Mouse (Mus musculus) large intestine, adult 2 months (tissue): Measurements from ENCODE around the gene Slc25a10. TPM values are rescaled to one million over a fixed set of nuclear protein-coding genes. Genes with fewer than 3 reads are reported as not detected.
A peak's percentile ranks its signal among the peaks of the same experiment; 100 is the strongest.

Source experiments
- DNase-seq: peaks from one replicate; pipeline ENCODE4 v3.0.0-alpha.2; 2012; ENCODE audit warnings: low read depth, low spot score
- WGBS: fragments of 180-500 bp; shearing (Covaris S2); methylation state at CpG from one replicate; pipeline ENCODE4 v1.1.7; 2018; 5-methylcytosine and 5-hydroxymethylcytosine counted together
- polyA plus RNA-seq: library from polyadenylated mRNA; depleted of rRNA; stranded (reverse); fragments of >200 nt; gene quantifications from 2 replicates; pipeline ENCODE4 v1.2.3, GENCODE M21; 2012

The Slc25a10 gene
- polyA plus RNA-seq, 1 experiment = 287 TPM

DNA sequence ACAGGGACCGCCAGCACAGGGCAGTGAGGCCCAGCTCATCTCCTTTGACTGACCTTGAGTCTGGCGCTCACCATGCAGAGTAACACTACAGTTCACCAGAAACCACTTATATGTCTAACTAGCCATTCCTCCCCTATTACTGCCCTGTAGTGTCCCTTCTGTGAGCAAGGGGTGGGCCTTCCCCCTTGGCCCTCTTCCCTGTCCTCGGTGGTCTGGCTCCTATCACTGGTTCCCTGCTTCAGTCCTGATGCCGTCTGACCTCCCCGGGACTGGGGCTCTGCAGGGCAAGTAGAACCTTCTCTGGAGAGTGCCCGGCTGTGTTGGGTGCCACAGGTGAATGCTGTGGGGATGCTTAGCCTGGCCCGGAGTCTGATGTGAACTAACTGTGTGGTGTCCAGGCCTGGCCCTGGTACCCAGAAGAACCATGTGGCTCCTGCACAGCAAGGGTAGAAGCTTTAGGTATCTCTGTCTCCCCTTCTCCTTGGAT is 8.1 kb upstream of the Slc25a10 start:
- 81% methylated on average over 7 of the region's 7 CpGs for WGBS

DNA sequence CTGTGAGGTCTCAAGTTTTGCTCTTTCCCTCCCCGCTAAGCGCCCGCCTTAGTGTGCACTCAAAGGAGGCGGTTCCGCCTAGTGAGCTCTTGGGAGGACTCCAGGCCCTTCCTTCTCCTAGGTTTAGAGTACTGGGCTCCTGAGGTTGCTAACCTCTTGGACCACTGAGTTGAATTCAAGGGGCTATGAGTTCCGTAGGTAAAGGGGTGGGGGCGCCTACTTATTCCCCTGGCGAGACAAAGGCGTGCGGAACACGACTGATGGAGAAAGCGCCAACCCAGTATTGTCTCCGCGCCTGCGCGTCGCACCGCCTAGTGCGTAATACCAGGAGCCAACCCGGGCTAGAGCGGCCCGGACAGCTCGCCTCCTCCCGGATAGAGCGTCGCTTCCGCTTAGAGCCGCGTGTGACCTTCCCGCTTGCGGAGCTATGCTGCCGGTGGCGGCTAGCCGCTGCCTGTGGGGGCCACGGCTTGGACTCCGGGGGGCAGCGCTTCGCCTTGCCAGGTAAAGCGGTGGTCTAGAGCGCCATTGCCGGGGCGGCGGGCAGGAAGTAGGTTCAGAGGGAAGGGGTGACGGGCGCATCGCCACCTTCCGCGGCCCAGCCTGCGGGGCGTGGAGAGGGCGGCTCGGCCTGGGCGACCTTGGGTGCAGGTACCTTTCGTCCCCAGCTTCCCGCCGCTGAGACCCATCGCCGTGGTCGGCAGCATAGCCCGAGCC is 7.2 kb upstream of the Slc25a10 start, which contains the start of gene Mrpl12:
Gene Mrpl12 (plus strand): TSS at position 349 of the 717 bp plus-strand sequence.
- WGBS = under 1% methylated on average over 60 of the region's 60 CpGs
- DNase-seq = peak; percentile 82

More for the DNA sequence above, 8.1 kb upstream of the Slc25a10 start:
- no peak for DNase-seq

DNA sequence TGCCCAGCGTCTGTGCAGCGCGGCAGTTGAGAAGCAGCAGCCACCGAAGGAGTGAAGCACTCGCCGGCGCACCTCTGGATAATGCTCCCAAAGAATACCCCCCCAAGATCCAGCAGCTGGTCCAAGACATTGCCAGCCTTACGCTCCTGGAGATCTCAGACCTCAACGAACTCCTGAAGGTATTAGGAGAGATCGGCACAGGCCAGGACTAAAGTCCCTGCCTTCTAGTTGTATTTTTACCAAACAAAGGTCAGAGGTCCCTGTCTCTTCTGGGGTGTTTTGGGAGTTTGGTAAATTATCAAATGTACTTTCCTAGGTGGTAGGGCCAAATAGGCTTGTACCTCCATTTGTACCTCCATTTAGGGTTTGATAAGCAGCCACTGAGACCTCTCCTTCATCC is 6.4 kb upstream of the Slc25a10 start:
- no peak for DNase-seq
- 5% methylated on average over 10 of the region's 10 CpGs for WGBS

DNA sequence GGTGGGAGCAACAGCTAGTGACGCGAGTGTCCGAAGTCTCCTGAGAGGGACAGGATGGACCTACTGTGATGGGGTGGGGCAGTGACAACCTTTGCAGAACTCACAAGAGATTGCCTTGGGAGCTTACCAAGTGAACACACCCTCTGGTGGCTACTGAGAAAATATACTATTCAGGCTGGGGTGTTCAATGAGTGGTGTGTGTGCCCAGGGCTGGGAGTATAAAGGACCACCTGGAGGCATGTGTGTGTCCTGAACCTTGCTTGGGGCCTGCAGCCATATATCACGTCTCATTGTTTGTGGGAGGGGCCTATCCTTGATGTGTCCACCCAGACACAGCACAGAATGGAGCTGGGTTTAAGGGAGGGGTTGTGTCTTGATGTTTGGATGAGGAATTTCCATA is 3.1 kb upstream of the Slc25a10 start:
- 39% methylated on average over 4 of the region's 4 CpGs for WGBS
- no peak for DNase-seq

DNA sequence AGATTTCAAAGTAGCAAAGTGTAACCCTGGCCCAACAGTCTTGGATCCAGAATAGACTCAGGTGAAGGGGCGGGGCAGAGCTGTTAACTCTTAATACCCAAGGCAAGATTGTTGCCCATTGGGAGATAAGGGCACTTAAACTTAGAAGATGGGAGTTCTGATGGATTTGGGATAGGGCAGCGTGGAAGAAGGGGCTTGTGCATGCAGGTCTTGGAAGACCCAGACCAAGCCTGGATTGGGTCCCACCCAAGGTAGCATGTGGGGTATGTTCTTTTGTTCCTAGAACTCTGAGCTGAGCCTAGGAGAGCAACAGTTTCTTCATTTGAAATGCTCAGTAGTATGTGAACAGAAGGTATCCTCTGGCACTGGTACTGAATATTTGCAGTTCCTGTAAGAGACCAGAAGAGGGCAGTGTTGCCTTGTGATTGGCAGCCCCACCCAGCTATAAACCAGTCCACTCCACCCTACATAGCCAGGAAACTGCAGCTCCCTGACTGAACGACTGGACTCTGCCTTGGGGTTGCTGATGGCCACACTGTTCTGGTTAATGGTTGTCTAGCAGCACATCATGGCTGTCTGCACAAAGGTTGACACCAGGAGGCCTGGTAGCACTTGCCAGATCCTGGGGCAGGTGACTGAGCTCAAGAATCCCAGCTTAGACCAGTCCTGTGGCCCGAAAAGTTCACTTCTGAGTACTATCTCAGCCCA is 2.4 kb upstream of the Slc25a10 start:
- peak; percentile 94 for DNase-seq
- WGBS = 36% methylated on average over 4 of the region's 4 CpGs

DNA sequence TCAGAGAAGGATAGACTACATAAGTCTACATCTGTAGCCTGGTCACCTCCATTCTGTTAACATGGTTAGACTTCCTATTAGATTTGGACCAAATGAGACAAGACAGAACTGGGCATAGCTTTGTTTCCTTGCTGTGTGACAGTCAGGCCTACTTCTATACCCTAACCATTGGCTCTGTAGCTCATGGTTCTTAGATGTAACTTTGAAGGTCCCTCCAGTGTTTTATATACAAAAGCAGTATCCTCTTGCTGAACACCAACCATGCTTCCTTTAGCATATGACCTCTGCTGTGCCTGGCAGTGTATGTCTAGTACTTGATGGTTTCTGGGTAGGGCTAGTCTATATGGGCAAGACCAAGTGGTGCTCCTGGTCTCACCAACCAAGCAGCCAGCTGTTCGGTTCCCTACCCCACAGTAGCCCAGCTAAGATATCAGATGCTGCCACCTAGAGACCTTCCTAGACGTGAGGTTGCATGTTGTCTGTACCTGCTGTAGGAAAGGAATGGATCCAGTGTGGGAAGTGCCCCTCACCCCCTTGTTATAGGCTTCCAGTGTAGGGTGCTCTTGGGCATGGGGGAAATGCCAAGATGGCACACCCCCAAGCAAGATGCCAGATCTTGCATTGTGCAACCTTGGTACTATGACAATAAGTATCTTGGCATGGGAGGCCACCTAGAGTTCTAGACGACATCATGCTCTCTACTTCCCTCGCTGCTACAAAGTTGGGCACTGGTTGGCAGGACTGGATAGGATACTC is 1.2 kb upstream of the Slc25a10 start:
- WGBS = 22% methylated on average over 4 of the region's 4 CpGs

DNA sequence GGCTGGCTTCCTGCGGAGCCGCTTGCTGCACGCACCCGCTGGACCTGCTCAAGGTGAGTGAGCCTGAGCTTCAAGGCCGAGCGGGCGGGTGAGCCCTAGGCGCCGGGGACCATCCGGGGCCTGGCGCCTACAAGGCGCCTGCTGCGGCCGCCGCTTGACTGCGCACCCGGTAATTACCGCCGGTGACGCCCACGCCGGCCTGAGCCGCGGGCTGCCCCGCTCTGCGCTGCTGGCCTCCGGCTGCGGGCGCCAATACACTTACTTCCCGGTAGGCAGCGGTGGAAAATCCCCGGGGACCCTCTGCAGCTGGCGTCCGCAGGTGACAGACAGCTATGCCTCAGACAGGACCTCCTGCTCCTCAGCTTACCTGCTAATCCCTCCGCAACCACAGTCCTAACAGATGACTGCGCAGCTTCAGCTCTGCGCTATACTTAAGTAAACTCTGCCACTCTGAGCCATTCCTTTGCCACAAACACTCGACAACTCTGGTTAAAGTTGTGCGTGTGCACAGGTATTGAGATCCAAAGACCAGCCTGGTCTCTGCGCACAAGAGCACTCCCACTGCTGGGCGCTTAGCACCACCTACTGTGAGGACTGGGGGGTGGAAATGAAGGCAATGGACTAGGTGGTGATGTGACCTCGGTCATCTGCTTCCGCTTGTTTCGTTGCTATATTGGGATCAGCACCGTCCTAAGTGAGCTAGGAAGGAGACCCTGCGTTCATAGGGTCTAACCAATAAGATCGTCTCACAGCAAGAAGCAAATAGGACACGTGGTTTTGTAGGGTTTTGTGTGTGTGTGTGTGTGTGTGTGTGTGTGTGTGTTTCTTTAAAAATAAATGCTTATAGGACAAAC is 611 bp downstream of the Slc25a10 start:
- DNase-seq = no peak
- WGBS = under 1% methylated on average over 48 of the region's 48 CpGs

More for the DNA sequence above, 1.2 kb upstream of the Slc25a10 start:
- DNase-seq = no peak

DNA sequence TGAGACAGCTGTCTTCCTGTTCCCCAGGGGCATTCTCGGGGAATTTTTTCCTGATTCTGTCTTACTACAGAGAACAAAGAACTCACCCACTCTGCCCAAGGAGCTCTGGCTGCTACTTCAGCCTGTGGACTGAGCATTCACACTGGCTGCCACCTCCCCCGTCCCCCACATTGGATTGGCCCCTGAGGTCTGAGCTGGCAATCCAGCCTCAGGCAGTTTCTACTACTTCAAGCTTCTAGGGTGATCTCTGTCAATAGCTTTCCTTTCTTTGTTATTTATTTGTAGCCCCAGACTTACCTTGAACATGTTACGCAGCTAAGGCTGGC is 1.2 kb downstream of the Slc25a10 start:
- WGBS = 13% methylated on average over 3 of the region's 3 CpGs
- DNase-seq = no peak

DNA sequence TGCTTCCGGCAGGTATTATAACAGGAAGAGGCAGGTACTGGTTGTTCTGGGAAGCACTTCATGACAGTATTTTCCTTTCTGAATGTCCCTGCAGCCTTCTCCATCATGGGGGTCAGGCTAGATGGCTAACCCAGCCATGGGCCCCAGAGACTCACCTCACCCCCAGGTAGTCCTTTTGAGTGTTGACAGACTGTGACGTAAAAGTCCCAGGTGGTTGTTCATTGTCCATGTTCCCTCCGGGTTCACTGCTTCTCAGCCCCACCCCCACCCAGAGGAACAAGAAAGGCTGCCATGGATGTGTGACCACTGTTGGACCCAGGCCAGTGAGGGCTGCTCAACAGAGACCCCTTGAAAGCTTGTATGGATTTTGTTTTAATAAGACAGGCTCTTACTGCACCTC is 1.7 kb downstream of the Slc25a10 start:
- 30% methylated on average over 3 of the region's 3 CpGs for WGBS
- DNase-seq = no peak

DNA sequence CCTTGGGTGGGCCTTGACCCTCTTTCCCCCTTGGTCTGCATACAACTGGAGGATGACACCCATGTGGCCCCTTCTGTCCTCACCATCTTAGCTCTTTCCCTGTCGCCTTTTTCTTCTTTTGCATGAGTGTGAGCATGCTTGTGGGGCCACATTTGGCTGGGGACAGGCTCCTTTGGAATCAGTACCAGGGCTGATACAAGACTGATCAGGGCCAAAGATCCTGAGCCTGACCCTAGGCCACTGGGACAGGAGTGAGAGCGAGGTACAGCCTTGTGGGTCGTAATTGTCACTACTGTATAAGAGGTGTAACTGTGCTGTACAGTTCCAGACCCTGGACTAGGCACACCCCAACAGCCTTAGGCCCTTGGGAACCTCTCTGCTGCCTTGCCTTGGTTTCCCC is 2.3 kb downstream of the Slc25a10 start:
- DNase-seq = no peak
- WGBS = 58% methylated on average over 3 of the region's 3 CpGs

DNA sequence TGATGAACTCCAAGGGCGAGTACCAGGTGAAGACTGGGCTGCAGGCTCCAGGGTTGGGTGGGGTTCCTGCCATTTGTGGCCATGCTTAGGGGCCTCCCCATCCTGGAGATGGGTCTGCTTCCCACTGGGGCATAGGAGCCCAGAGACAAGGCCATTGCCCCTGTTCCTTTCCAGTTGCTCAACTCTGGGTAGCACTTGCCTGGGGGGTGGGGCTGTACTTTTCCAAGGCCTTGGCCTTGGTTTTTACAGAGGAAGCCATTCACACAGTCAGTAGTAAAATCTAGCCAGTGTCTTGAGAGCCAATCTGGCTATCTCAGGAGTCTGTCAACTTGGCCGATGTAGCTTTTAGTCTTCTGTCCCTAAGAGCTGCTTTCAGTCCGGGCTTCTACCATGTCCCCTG is 5.8 kb downstream of the Slc25a10 start:
- no peak for DNase-seq
- WGBS = 68% methylated on average over 3 of the region's 3 CpGs

DNA sequence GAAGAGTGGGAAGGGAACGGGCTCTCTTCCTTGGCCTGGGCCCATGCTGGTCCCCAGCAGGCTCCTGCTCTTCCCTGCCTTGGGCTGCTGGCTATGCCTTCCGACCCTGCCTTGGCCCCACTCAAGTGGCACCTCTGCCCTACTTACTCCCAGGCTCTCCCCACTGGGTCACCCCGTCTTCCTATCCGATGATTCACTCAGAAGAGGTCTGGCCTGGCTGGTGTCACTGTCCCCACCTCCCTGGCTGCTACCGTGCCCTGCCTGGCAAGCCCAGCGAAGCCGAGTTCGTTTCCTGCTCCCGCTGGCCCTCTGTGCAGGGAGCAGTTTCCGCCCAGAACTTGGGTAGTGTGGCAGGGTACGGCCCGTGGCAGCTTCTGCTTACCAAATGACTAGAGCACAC is 6.6 kb downstream of the Slc25a10 start:
- WGBS = 56% methylated on average over 12 of the region's 12 CpGs
- no peak for DNase-seq

DNA sequence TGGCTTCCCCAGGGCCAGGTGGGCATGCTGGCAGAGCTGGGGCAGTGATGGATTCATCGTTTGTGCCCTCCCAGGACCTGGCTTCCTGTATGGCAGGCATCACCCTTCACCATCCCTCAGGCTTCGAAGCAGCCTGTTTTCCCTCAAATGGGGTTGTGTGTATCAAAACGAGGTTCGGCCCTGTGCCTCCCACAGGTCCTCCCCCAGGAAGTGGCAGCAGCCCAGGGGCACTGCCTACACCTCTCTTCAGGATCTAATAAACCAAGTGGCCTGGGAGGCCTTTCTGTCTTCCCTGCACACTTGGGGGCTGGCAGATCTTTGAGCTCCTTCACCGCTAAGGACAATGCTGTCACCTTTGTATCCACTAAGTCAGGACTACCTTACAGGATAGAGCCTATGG is 7.3 kb downstream of the Slc25a10 start:
- DNase-seq = no peak
- 66% methylated on average over 5 of the region's 5 CpGs for WGBS

DNA sequence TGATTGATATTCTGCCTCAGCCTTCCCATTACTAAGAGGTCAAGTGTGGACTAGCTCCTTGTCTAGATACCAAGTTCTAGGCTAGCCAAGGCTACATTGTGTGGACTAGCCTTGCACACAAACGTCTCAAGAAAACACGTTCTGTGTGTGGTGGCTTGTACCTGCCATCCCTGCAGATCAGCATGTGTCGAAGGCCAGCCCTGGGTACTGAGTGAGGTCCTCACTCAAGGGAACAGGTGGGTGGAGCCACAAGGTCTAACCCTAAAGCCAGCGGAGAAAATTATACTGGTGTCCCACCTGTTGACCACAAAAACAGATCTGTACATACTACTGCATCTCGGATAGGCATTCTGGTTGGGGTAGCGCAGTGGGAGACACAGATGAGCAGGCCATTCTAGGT is 8.3 kb downstream of the Slc25a10 start:
- WGBS = 44% methylated on average over 6 of the region's 6 CpGs
- DNase-seq = no peak

DNA sequence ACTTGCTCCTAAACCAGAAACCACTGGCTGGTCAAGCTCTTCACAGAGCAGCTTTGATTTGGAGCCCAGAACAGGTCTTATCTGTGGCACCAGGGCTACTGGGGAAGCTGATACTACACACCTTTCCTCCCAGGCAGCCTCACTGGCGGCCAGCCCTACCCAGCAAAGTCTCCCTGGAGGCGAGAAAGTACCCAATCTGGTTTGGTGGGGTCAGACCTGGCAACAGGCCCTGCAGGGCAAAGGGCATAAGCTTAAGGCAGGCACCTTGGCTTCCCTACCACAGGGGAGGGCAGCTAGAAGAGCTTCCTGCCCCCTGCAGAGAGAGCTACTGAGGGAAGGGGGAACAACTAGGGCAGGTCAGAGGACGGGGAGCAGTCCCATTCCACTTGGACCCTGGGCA is 8.7 kb downstream of the Slc25a10 start:
- no peak for DNase-seq
- 3% methylated on average over 3 of the region's 3 CpGs for WGBS

DNA sequence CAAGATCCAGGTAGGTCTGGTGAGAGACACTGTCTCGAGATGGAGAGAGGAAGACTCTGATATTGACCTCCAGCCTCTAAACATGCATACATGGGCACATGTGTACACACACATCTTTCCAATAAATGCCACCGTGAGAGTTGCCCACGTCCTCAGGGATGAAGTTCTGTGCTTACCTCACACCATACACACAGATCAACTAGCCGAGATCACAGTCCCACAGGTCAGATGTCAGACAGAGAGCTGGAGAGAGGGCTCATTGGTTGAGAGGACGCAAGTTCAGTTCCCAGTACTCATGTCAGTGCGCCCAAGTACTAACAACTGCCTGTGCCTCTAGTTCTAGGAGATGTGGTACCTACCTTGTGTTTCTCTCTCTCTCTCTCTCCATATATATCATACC is 9.4 kb downstream of the Slc25a10 start:
- no peak for DNase-seq
- WGBS = 32% methylated on average over 6 of the region's 6 CpGs

DNA sequence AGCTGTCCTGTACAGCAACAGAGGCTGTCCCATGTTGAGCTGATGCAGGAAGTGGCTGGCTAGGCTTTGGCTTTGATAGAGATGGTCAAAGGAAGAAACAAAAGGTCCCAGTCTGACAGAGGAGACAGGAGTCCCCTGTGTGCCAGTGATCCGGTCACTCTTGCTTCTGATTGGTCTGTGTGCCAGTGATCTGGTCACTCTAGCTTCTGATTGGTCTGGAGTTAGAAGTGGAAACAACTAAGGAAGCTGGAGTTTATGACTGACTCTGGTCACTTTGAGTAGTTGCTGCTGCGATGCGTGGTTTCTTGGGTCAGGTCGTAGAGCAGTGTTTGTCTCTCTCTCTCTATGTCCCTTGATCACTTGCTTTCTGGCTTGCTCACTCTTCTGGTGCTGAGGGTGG is 10.1 kb downstream of the Slc25a10 start:
- 60% methylated on average over 4 of the region's 4 CpGs for WGBS
- DNase-seq = no peak

DNA sequence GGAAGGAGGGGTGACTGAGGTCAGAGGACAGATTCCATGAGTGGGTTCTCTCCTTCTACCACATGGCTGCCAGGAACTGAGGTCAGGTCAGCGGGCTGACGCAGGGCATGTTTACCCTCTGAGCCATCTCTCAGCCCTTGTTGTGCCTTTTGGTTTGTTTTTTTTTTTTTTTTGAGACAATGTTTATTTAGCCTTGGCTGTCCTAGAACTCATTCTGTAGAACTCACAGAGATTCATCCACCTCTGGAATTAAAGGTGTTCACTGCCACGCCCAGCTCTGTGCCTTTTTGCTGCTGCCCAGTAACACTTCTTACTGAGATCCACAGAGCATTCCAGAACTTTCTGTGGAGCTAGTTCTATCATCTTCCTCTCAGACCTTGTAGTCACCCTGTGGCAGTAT is 14.0 kb downstream of the Slc25a10 start:
- WGBS = 74% methylated on average over 3 of the region's 3 CpGs
- no peak for DNase-seq

DNA sequence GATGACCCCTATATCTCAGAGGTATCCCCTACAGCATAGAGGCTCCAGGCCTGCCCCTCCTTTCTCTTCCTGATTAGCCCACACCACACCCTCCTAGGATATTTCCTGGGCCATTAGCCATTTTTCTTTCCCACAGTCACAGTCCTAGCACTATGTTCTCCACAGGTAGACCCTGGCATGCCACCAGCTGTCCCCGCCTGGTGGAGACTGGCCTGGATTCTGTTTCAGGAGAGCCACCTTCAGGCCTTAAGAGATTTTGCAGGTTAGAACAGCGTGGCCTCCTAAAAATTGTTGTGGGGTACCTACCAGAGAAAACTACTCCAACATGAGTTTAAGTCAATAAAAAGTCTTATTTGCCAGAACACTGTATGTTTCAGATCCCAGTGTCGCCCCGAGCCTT is 15.3 kb downstream of the Slc25a10 start:
- WGBS = 26% methylated on average over 4 of the region's 4 CpGs
- no peak for DNase-seq
